Mouse (Mus musculus) bone marrow macrophage, adult 2 months (primary cell): ENCODE measurements around the gene Rhot1. TPM values are rescaled to one million over a fixed set of nuclear protein-coding genes. Genes with fewer than 3 reads are reported as not detected.

Experiments used
- H3K27ac ChIP-seq: 2 replicates; pipeline ENCODE4 v1.5.1; 2012; ENCODE audit warnings: low read depth, low read length; ENCODE audit not compliant: insufficient read depth
- H3K4me1 ChIP-seq: 2 replicates; pipeline ENCODE4 v1.6.1; 2012; ENCODE audit warnings: low read length; ENCODE audit not compliant: control insufficient read depth, insufficient read depth
- H3K4me3 ChIP-seq: 2 replicates; pipeline ENCODE4 v1.5.1; 2012; ENCODE audit warnings: mild to moderate bottlenecking, low read length, moderate library complexity; ENCODE audit not compliant: insufficient read depth
- CTCF ChIP-seq: IDR thresholded peaks from 2 replicates; pipeline ENCODE4 v1.5.1; 2012; ENCODE audit warnings: low read depth, mild to moderate bottlenecking, low read length, moderate library complexity
- POLR2A ChIP-seq: IDR thresholded peaks from 2 replicates; pipeline ENCODE4 v1.6.1; 2012; ENCODE audit warnings: mild to moderate bottlenecking, low read depth, low read length, borderline replicate concordance
- polyA plus RNA-seq: library from polyadenylated mRNA; stranded (reverse); fragments of >200 nt; gene quantifications from 2 replicates; pipeline ENCODE4 v1.2.4, GENCODE M21; 2012; ENCODE audit not compliant: missing spikeins, insufficient read depth, insufficient read length

Gene Rhot1
- polyA plus RNA-seq, 1 experiment, result 38.1 TPM

- H3K4me3 ChIP-seq, result no peak overlapping the region
- H3K4me1 ChIP-seq, result no peaks in the 10 kb centered on the region
- TF ChIP-seq CTCF, result no peak
- no peak for TF ChIP-seq POLR2A
- H3K27ac ChIP-seq, result no peak overlapping the region
Observed at GRCm38 (mm10) chr11:80315743-80316639, 107.2 kb downstream of the Rhot1 start.

Other genes with a start within 250 kb of the Rhot1 start
- 24.1 and 29.9 TPM in 2 replicates for gene Utp6, start 246.6 kb upstream of the Rhot1 start, polyA plus RNA-seq
- gene Suz12, start 215.9 kb upstream of the Rhot1 start, polyA plus RNA-seq, result 40.8 and 52.0 TPM in 2 replicates
- 81.6 and 84.6 TPM in 2 replicates for gene Crlf3, start 128.0 kb upstream of the Rhot1 start, polyA plus RNA-seq
- gene Atad5, start 119.6 kb upstream of the Rhot1 start, polyA plus RNA-seq, result 6.6 and 6.7 TPM in 2 replicates
- 7.7 and 12.4 TPM in 2 replicates for gene Tefm, start 66.8 kb upstream of the Rhot1 start, polyA plus RNA-seq
- gene Adap2, start 54.9 kb upstream of the Rhot1 start, polyA plus RNA-seq, result 167 and 174 TPM in 2 replicates
- 17.9 and 19.4 TPM in 2 replicates for gene Rnf135, start 25.2 kb upstream of the Rhot1 start, polyA plus RNA-seq
- 0.64 TPM in 1 of 2 replicates, not detected in the other for gene Rhbdl3, start 91.9 kb downstream of the Rhot1 start, polyA plus RNA-seq
- 12.5 and 15.2 TPM in 2 replicates for gene 5730455P16Rik, start 169.0 kb downstream of the Rhot1 start, polyA plus RNA-seq
- 148 and 154 TPM in 2 replicates for gene Zfp207, start 174.3 kb downstream of the Rhot1 start, polyA plus RNA-seq
- gene Psmd11, start 219.6 kb downstream of the Rhot1 start, polyA plus RNA-seq, result 64.7 and 65.0 TPM in 2 replicates